Mouse (Mus musculus) embryonic fibroblast, embryonic 13.5 days (primary cell): ENCODE measurements around the gene Exosc10.

Source experiments
- CTCF ChIP-seq: IDR thresholded peaks from 2 replicates; pipeline ENCODE4 v1.5.1; 2011; ENCODE audit warnings: mild to moderate bottlenecking, control low read depth, low read length, moderate library complexity, borderline replicate concordance; ENCODE audit not compliant: insufficient read depth
- POLR2A ChIP-seq: IDR thresholded peaks from 2 replicates; pipeline ENCODE4 v1.6.1; 2011; ENCODE audit warnings: low read depth, mild to moderate bottlenecking, control low read depth, low read length, moderate library complexity

GRCm38 (mm10) chr4:148581422-148581821, 23.2 kb downstream of the Exosc10 start:
- no peak for TF ChIP-seq CTCF
- no peak for TF ChIP-seq POLR2A
